Mouse (Mus musculus): ENCODE data around the gene Ankrd36. TPM values are rescaled to one million over a fixed set of nuclear protein-coding genes. Genes with fewer than 3 reads are reported as not detected.
A peak's percentile ranks its signal among the peaks of the same experiment; 100 is the strongest.
"Not testable (repeated sequence)": the region's sequence is repeated elsewhere in the genome, so short reads cannot be mapped to it uniquely, and the experiment has no call there.

The Ankrd36 gene
- total and polyA plus RNA-seq, 2 experiments from 2014 or later, result not detected

GRCm38 (mm10) chr11:5592336-5592735 is 22.9 kb downstream of the Ankrd36 start:
- Histone ChIP-seq H3K27me3 (ENCODE audit: insufficient read depth, low read length) (no peaks in the 10 kb centered on the region), H3K9me3 (ENCODE audit: low read length) (no peaks in the 10 kb centered on the region), H3K27ac (no peak overlapping the region), H3K9ac (replicated peaks; ENCODE audit: low read length) (no peak overlapping the region), H3K36me3 (ENCODE audit: insufficient read depth, low read length) (no peaks in the 10 kb centered on the region), H3K4me2 (ENCODE audit: low read depth, low read length) (no peak overlapping the region), H3K4me3 (ENCODE audit: low read length) (no peak overlapping the region), H3K4me1 (ENCODE audit: insufficient read depth, low read length) (no peaks in the 10 kb centered on the region)
- no peak for TF ChIP-seq CTCF (IDR thresholded peaks at IDR 0.05; ENCODE audit: low read depth)
- WGBS, result 27% methylated on average over 6 of the region's 6 CpGs
- DNase-seq (ENCODE audit: low spot score) (peak; percentile 65), ATAC-seq (no peak)

- Histone ChIP-seq H3K27ac (no peak overlapping the region), H3K4me1 (ENCODE audit: insufficient read depth, low read length) (no peaks in the 10 kb centered on the region), H3K4me3 (ENCODE audit: low read length) (no peak overlapping the region), H3K36me3 (ENCODE audit: insufficient read depth, low read length) (no peaks in the 10 kb centered on the region), H3K9me3 (ENCODE audit: low read length) (no peaks in the 10 kb centered on the region), H3K4me2 (ENCODE audit: low read depth, low read length) (no peak overlapping the region), H3K9ac (replicated peaks; ENCODE audit: low read length) (no peak overlapping the region), H3K27me3 (ENCODE audit: insufficient read depth, low read length) (no peaks in the 10 kb centered on the region)
- ATAC-seq, result no peak
- DNase-seq (ENCODE audit: low spot score), result no peak
- TF ChIP-seq CTCF (IDR thresholded peaks at IDR 0.05; ENCODE audit: low read depth), result no peak
- 90% methylated on average over 4 of the region's 4 CpGs for WGBS
Observed at GRCm38 (mm10) chr11:5595381-5595791, 25.9 kb downstream of the Ankrd36 start.

GRCm38 (mm10) chr11:5595792-5596191 is 26.3 kb downstream of the Ankrd36 start:
- H3K27ac ChIP-seq, result no peak overlapping the region
- no peak for TF ChIP-seq CTCF (IDR thresholded peaks at IDR 0.05; ENCODE audit: low read depth)
- no peaks in the 10 kb centered on the region for H3K36me3 ChIP-seq (ENCODE audit: insufficient read depth, low read length)
- no peaks in the 10 kb centered on the region for H3K9me3 ChIP-seq (ENCODE audit: low read length)
- no peak for ATAC-seq
- H3K4me1 ChIP-seq (ENCODE audit: insufficient read depth, low read length), result no peaks in the 10 kb centered on the region
- DNase-seq (ENCODE audit: low spot score), result no peak
- WGBS, result 87% methylated on average over 5 of the region's 5 CpGs
- H3K4me2 ChIP-seq (ENCODE audit: low read depth, low read length), result no peak overlapping the region
- no peak overlapping the region for H3K4me3 ChIP-seq (ENCODE audit: low read length)
- no peak overlapping the region for H3K9ac ChIP-seq (replicated peaks; ENCODE audit: low read length)
- H3K27me3 ChIP-seq (ENCODE audit: insufficient read depth, low read length), result no peaks in the 10 kb centered on the region

GRCm38 (mm10) chr11:5596756-5597155 is 27.3 kb downstream of the Ankrd36 start:
- 88% methylated on average over 6 of the region's 6 CpGs for WGBS
- ATAC-seq (no peak), DNase-seq (ENCODE audit: low spot score) (no peak)
- Histone ChIP-seq H3K4me2 (ENCODE audit: low read depth, low read length) (no peak overlapping the region), H3K9me3 (ENCODE audit: low read length) (no peaks in the 10 kb centered on the region), H3K27me3 (ENCODE audit: insufficient read depth, low read length) (no peaks in the 10 kb centered on the region), H3K36me3 (ENCODE audit: insufficient read depth, low read length) (no peaks in the 10 kb centered on the region), H3K27ac (no peak overlapping the region), H3K4me1 (ENCODE audit: insufficient read depth, low read length) (no peaks in the 10 kb centered on the region), H3K9ac (replicated peaks; ENCODE audit: low read length) (no peak overlapping the region), H3K4me3 (ENCODE audit: low read length) (no peak overlapping the region)
- TF ChIP-seq CTCF (IDR thresholded peaks at IDR 0.05; ENCODE audit: low read depth), result no peak

GRCm38 (mm10) chr11:5605421-5605820 is 35.9 kb downstream of the Ankrd36 start:
- H3K27ac ChIP-seq, result no peak overlapping the region
- ATAC-seq (no peak), DNase-seq (ENCODE audit: low spot score) (no peak)
- no peak for TF ChIP-seq CTCF (IDR thresholded peaks at IDR 0.05; ENCODE audit: low read depth)
- no peaks in the 10 kb centered on the region for H3K27me3 ChIP-seq (ENCODE audit: insufficient read depth, low read length)
- no peaks in the 10 kb centered on the region for H3K4me1 ChIP-seq (ENCODE audit: insufficient read depth, low read length)
- H3K4me2 ChIP-seq (ENCODE audit: low read depth, low read length), result no peak overlapping the region
- no peak overlapping the region for H3K4me3 ChIP-seq (ENCODE audit: low read length)
- no peaks in the 10 kb centered on the region for H3K36me3 ChIP-seq (ENCODE audit: insufficient read depth, low read length)
- H3K9me3 ChIP-seq (ENCODE audit: low read length), result 0 out of 2 replicates have a peak, but pooled peaks cover under 1% of the 10 kb centered on the region
- H3K9ac ChIP-seq (replicated peaks; ENCODE audit: low read length), result no peak overlapping the region
- 77% methylated on average over 3 of the region's 3 CpGs for WGBS

- 62% methylated on average over 1 of the region's 1 CpGs for WGBS
- not testable (repeated sequence) for ATAC-seq
Observed at GRCm38 (mm10) chr11:5611918-5612317, 42.4 kb downstream of the Ankrd36 start.

GRCm38 (mm10) chr11:5614453-5614852 is 45.0 kb downstream of the Ankrd36 start:
- no peak overlapping the region for H3K4me2 ChIP-seq (ENCODE audit: low read depth, low read length)
- TF ChIP-seq CTCF (IDR thresholded peaks at IDR 0.05; ENCODE audit: low read depth), result no peak
- 50% methylated on average over 3 of the region's 3 CpGs for WGBS

More at GRCm38 (mm10) chr11:5611918-5612317, 42.4 kb downstream of the Ankrd36 start:
- not testable (repeated sequence) for H3K27me3 ChIP-seq (ENCODE audit: insufficient read depth, low read length); H3K4me1 ChIP-seq (ENCODE audit: insufficient read depth, low read length); DNase-seq (ENCODE audit: low spot score); H3K4me2 ChIP-seq (ENCODE audit: low read depth, low read length); H3K4me3 ChIP-seq (ENCODE audit: low read length); H3K9me3 ChIP-seq (ENCODE audit: low read length); H3K27ac ChIP-seq; H3K36me3 ChIP-seq (ENCODE audit: insufficient read depth, low read length); H3K9ac ChIP-seq (replicated peaks; ENCODE audit: low read length)

More at GRCm38 (mm10) chr11:5614453-5614852, 45.0 kb downstream of the Ankrd36 start:
- H3K9me3 ChIP-seq (ENCODE audit: low read length), result 0 out of 2 replicates have a peak, but pooled peaks cover 2% of the 10 kb centered on the region
- no peak overlapping the region for H3K9ac ChIP-seq (replicated peaks; ENCODE audit: low read length)
- no peaks in the 10 kb centered on the region for H3K27me3 ChIP-seq (ENCODE audit: insufficient read depth, low read length)
- H3K4me3 ChIP-seq (ENCODE audit: low read length), result no peak overlapping the region
- ATAC-seq (no peak), DNase-seq (ENCODE audit: low spot score) (peak; percentile 69)
- peaks cover 3% of the 10 kb centered on the region; the same call in 1 of the 2 replicates for H3K4me1 ChIP-seq (ENCODE audit: insufficient read depth, low read length)
- H3K27ac ChIP-seq, result no peak overlapping the region
- H3K36me3 ChIP-seq (ENCODE audit: insufficient read depth, low read length), result no peaks in the 10 kb centered on the region
